Mouse (Mus musculus) megakaryocyte progenitor cell, adult 5-6 weeks (primary cell): ENCODE measurements around the gene Srgap3. TPM values are rescaled to one million over a fixed set of nuclear protein-coding genes. Genes with fewer than 3 reads are reported as not detected.

Experiments used
- ATAC-seq: replicated peaks from 2 replicates; pipeline ENCODE4 v1.8.0; 2016; ENCODE audit warnings: mild to moderate bottlenecking, moderate TSS enrichment, inconsistent platforms; ENCODE audit not compliant: poor library complexity
- total RNA-seq, 2 experiments: library from RNA; stranded (forward) in 1 of 2; stranded (reverse) in 1 of 2; fragments of 157-497, 149-512 nt in 1 of 2; fragments of 200-1000 nt in 1 of 2; gene quantifications; 2 replicates each; pipeline versions ENCODE4 v1.2.3 to v1.2.4; 2015 to 2017

Srgap3 gene
- total RNA-seq, 2 experiments from 2014 or later = 0.79 to 2.5 TPM

- peak; percentile 91 for ATAC-seq
Measured at GRCm38 (mm10) chr6:112696056-112696950, 250.8 kb downstream of the Srgap3 start, which contains the start of gene Rad18. Gene Rad18, minus strand, starts transcription at chr6:112696686.

DNA sequence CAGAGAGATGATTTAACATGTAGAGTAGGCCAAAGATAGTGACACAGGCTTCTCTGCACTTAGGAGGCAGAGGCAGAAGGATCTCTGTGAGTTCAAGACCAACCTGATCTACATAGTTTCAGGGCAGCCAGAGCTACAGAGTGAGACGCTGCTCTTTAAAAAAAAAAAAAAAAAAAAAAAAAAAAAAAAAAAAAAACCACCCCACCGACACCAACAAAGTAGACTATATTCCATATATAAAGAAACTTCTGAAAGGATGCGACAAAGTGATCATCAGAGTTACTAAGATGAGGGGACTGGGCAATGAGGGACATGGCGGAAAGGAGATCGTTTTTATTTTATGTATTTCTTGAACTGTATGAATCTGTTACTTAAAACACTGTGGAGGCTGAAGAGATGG, 252.6 kb downstream of the Srgap3 start:
- ATAC-seq = no peak

DNA sequence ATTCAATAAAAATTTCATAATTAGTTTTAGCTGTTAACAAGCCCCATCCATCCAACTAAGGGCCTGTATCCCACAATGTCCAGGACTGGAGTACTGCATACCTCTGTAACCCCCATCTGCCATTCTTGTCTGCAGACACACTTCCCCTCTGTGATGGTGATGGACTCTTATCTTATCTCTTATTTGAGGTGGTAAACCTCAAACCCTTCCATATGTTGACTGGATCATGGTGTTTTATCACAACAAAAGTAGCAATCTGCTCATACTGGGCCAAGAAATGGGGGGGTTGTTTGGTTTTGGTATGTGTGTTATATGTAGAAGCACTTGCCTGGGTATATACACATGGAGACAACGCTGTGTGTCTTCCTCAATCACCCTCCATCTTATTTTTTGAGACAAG, 255.5 kb downstream of the Srgap3 start:
- ATAC-seq = no peak

GRCm38 (mm10) chr6:112688033-112688432, 259.0 kb downstream of the Srgap3 start:
- ATAC-seq = no peak

GRCm38 (mm10) chr6:112686485-112686884, 260.6 kb downstream of the Srgap3 start:
- peak; percentile 92 for ATAC-seq

GRCm38 (mm10) chr6:112684065-112684464, 263.0 kb downstream of the Srgap3 start:
- ATAC-seq = no peak

Other genes with a start within 250 kb of the Srgap3 start
- gene Thumpd3, start 99.0 kb upstream of the Srgap3 start, total RNA-seq (2015) = 87.0 and 96.9 TPM in 2 replicates
- gene Thumpd3, start 99.0 kb upstream of the Srgap3 start, total RNA-seq (2017) = 65.8 and 79.9 TPM in 2 replicates
- gene Setd5, start 130.1 kb upstream of the Srgap3 start, total RNA-seq (2015) = 99.9 and 127 TPM in 2 replicates
- gene Setd5, start 130.1 kb upstream of the Srgap3 start, total RNA-seq (2017) = 48.3 and 73.6 TPM in 2 replicates
- gene Lhfpl4, start 248.1 kb upstream of the Srgap3 start, total RNA-seq (2015) = 0.15 and 0.39 TPM in 2 replicates
- gene Lhfpl4, start 248.1 kb upstream of the Srgap3 start, total RNA-seq (2017) = not detected in 2 replicates